Mouse (Mus musculus): ENCODE results near the gene Enox1. TPM values are rescaled to one million over a fixed set of nuclear protein-coding genes. Genes with fewer than 3 reads are reported as not detected.

Enox1 gene
- polyA plus RNA-seq, 1 experiment from 2014 or later: 7.4 TPM

DNA sequence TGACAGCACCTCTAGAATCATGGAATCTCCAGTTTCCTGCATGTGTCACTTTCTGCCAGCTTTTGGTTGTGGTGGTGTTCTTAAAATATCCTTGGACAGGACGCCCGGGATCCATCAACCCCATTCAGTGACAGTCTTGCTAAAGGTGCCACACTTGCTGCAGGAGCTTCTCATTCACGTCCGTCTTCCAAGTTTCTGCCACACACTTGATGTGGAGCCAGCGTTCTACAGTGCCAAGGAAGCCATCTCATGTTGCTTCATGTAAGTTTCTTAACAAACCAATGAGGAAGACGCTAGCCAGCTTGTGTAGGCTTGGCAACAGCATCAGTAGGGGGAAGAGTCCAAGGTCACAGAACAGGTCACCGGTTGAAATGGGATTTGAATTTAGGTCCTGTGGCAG lies 5.1 kb upstream of the Enox1 start:
- Histone ChIP-seq H3K4me1 (ENCODE audit: control insufficient read depth, insufficient read depth, low read length) (no peaks in the 10 kb centered on the region), H3K27me3 (ENCODE audit: control insufficient read depth, insufficient read depth, low read length) (0 out of 2 replicates have a peak, but pooled peaks cover 4% of the 10 kb centered on the region), H3K4me2 (replicated peaks; ENCODE audit: low read depth, low read length) (no peak overlapping the region), H3K9ac (replicated peaks; ENCODE audit: low read depth, low read length) (no peak overlapping the region), H3K36me3 (ENCODE audit: control insufficient read depth, insufficient read depth, low read length) (no peaks in the 10 kb centered on the region), H3K27ac (ENCODE audit: low read length) (no peak overlapping the region), H3K4me3 (ENCODE audit: low read depth, low read length) (no peak overlapping the region), H3K9me3 (ENCODE audit: control insufficient read depth, low read depth, low read length) (no peaks in the 10 kb centered on the region)
- 90% methylated on average over 7 of the region's 7 CpGs for WGBS
- ATAC-seq (ENCODE audit: insufficient number of reproducible peaks, insufficient read depth, low FRiP score, low read depth): no peak

DNA sequence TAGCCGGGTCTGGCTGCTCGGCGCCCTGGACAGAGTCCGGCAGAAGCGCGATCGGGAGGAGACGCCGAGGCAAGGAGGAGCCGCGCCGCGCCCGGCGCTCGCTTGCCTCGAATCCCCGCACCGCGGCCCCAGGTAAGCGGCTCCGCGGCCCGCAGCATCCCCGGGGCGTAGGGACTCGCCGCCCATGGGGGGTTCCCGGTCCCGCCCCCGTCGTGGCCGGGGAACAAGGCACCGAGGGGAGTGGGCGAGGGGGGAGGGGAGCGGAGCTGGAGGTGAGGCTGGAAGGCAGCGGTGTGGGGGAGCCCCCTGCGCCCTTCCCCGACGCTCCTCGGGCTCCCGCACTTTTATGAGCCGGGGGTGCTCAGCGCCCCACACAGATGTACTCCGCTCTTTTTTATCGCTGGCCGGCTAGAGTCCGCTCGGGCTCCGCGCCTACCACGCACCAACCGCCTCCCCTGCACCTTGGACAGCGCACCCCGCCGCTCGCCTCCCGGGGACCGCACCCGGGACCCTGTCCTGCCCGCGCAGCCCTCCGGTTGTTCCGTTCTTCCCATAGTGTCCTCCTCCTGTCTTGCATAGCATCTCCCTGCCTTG lies 445 bp downstream of the Enox1 start:
- under 1% methylated on average over 45 of the region's 64 CpGs for WGBS
- Histone ChIP-seq H3K27me3 (ENCODE audit: control insufficient read depth, insufficient read depth, low read length) (peaks cover 4% of the 10 kb centered on the region; the same call in 1 of the 2 replicates), H3K27ac (ENCODE audit: low read length) (peak overlapping the region; percentile 52; the same call in 1 of the 2 replicates)

DNA sequence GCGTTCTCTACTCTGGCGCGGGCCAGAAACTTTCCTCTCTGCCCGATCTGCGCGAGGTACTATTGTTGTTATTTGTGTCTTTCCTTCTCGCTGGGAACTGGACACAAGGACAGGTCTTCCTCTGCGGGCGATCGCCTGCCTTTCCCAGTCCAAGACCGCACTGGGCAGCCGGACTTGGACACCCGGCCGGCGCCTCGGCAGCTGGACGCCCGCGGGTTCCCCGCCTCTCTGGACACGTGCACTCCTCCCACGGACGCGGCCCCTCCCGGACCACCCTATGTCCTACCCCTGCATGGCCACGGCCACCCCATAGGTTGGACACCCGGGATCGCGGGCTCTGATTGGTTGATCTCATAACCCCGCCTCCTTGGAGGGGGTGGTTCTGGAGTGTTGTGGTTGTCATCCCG lies 945 bp downstream of the Enox1 start:
- Histone ChIP-seq H3K27ac (ENCODE audit: low read length) (no peak overlapping the region), H3K9ac (replicated peaks; ENCODE audit: low read depth, low read length) (peak overlapping the region; percentile 50; the same call in 1 of the 2 replicates), H3K9me3 (ENCODE audit: control insufficient read depth, low read depth, low read length) (no peaks in the 10 kb centered on the region), H3K4me1 (ENCODE audit: control insufficient read depth, insufficient read depth, low read length) (no peaks in the 10 kb centered on the region), H3K4me2 (replicated peaks; ENCODE audit: low read depth, low read length) (peak overlapping the region; percentile 99), H3K27me3 (ENCODE audit: control insufficient read depth, insufficient read depth, low read length) (peaks cover 4% of the 10 kb centered on the region; the same call in 1 of the 2 replicates), H3K4me3 (ENCODE audit: low read depth, low read length) (peak overlapping the region; percentile 73), H3K36me3 (ENCODE audit: control insufficient read depth, insufficient read depth, low read length) (no peaks in the 10 kb centered on the region)
- ATAC-seq (ENCODE audit: insufficient number of reproducible peaks, insufficient read depth, low FRiP score, low read depth): peak; percentile 80
- 1% methylated on average over 31 of the region's 31 CpGs for WGBS

More for the DNA sequence above, 445 bp downstream of the Enox1 start:
- Histone ChIP-seq H3K9ac (replicated peaks; ENCODE audit: low read depth, low read length) (peak overlapping the region; percentile 50), H3K36me3 (ENCODE audit: control insufficient read depth, insufficient read depth, low read length) (no peaks in the 10 kb centered on the region), H3K4me3 (ENCODE audit: low read depth, low read length) (peak overlapping the region; percentile 73), H3K4me2 (replicated peaks; ENCODE audit: low read depth, low read length) (peak overlapping the region; percentile 99), H3K4me1 (ENCODE audit: control insufficient read depth, insufficient read depth, low read length) (no peaks in the 10 kb centered on the region), H3K9me3 (ENCODE audit: control insufficient read depth, low read depth, low read length) (no peaks in the 10 kb centered on the region)
- peak; percentile 64; the same call in 1 of the 2 replicates for ATAC-seq (ENCODE audit: insufficient number of reproducible peaks, insufficient read depth, low FRiP score, low read depth)

DNA sequence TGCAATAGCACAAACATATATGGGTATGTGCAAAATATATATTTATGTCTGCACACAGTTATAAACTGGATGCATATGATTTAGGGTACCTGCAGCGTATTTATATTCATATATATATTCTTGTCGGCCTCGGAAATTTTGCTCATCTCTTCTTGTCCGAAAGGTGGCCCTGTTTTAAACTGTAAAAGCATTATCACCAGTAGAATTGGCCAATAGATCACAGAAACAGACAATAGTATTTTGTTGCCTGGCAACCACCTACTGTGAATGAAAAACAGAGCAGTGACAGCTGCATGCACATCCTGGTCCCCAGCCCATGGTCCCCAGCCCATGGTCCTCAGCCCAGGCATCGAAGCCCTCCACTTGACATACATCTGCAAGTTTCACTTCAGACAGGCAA lies 2.8 kb downstream of the Enox1 start:
- no peak overlapping the region for H3K4me2 ChIP-seq (replicated peaks; ENCODE audit: low read depth, low read length)
- no peak overlapping the region for H3K27ac ChIP-seq (ENCODE audit: low read length)
- peaks cover 4% of the 10 kb centered on the region; the same call in 1 of the 2 replicates for H3K27me3 ChIP-seq (ENCODE audit: control insufficient read depth, insufficient read depth, low read length)
- H3K36me3 ChIP-seq (ENCODE audit: control insufficient read depth, insufficient read depth, low read length): no peaks in the 10 kb centered on the region
- 74% methylated on average over 5 of the region's 5 CpGs for WGBS
- no peaks in the 10 kb centered on the region for H3K9me3 ChIP-seq (ENCODE audit: control insufficient read depth, low read depth, low read length)
- no peak overlapping the region for H3K4me3 ChIP-seq (ENCODE audit: low read depth, low read length)
- no peaks in the 10 kb centered on the region for H3K4me1 ChIP-seq (ENCODE audit: control insufficient read depth, insufficient read depth, low read length)
- ATAC-seq (ENCODE audit: insufficient number of reproducible peaks, insufficient read depth, low FRiP score, low read depth): no peak
- no peak overlapping the region for H3K9ac ChIP-seq (replicated peaks; ENCODE audit: low read depth, low read length)

DNA sequence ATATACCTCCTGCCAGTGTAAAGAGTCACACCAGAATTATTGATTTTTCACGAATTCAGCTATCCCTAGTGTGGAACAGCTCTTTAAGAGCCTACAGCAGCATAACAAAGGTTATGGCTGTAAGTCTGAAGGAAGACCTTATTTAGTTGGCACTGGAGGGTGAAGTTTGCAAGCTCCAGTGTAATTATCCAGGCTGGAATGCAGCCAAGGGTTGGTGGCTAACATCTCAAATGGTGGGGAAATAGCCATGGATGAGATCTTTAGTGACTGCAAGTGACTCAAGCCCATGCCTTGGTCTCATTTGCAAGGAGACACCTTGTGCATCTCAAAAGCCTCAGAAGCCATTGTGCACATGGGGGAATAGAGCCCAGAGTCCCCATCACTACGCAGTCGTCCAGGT lies 5.9 kb downstream of the Enox1 start:
- H3K27me3 ChIP-seq (ENCODE audit: control insufficient read depth, insufficient read depth, low read length): no peaks in the 10 kb centered on the region; the same call in 1 of the 2 replicates
- H3K9me3 ChIP-seq (ENCODE audit: control insufficient read depth, low read depth, low read length): no peaks in the 10 kb centered on the region
- no peaks in the 10 kb centered on the region for H3K4me1 ChIP-seq (ENCODE audit: control insufficient read depth, insufficient read depth, low read length)
- no peaks in the 10 kb centered on the region for H3K36me3 ChIP-seq (ENCODE audit: control insufficient read depth, insufficient read depth, low read length)
- H3K27ac ChIP-seq (ENCODE audit: low read length): no peak overlapping the region
- ATAC-seq (ENCODE audit: insufficient number of reproducible peaks, insufficient read depth, low FRiP score, low read depth): no peak
- H3K4me3 ChIP-seq (ENCODE audit: low read depth, low read length): no peak overlapping the region
- H3K9ac ChIP-seq (replicated peaks; ENCODE audit: low read depth, low read length): no peak overlapping the region
- no peak overlapping the region for H3K4me2 ChIP-seq (replicated peaks; ENCODE audit: low read depth, low read length)
- 81% methylated on average over 3 of the region's 3 CpGs for WGBS

DNA sequence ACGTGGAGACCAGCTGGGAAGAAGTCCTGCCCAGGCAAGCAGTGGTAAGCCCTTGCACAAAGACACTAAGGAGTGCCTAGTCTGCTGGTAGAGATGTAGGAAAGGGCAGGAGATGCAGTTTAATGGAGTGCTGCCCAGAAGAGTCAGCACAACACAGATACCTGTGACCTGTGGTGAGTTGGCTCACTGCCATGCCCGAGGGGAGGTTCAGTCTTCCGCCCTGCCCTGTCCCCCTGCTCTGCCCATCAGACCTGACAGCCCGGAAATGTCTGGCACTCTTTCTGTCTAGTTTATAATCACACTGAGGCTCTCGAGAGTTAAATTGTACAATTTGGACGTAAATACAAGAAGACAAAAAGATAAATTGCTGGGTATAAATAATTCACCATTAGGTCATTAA lies 7.8 kb downstream of the Enox1 start:
- no peak overlapping the region for H3K9ac ChIP-seq (replicated peaks; ENCODE audit: low read depth, low read length)
- H3K9me3 ChIP-seq (ENCODE audit: control insufficient read depth, low read depth, low read length): no peaks in the 10 kb centered on the region
- no peaks in the 10 kb centered on the region for H3K4me1 ChIP-seq (ENCODE audit: control insufficient read depth, insufficient read depth, low read length)
- H3K4me2 ChIP-seq (replicated peaks; ENCODE audit: low read depth, low read length): no peak overlapping the region
- 64% methylated on average over 6 of the region's 6 CpGs for WGBS
- H3K27ac ChIP-seq (ENCODE audit: low read length): no peak overlapping the region
- H3K27me3 ChIP-seq (ENCODE audit: control insufficient read depth, insufficient read depth, low read length): no peaks in the 10 kb centered on the region
- ATAC-seq (ENCODE audit: insufficient number of reproducible peaks, insufficient read depth, low FRiP score, low read depth): no peak
- H3K4me3 ChIP-seq (ENCODE audit: low read depth, low read length): no peak overlapping the region
- no peaks in the 10 kb centered on the region for H3K36me3 ChIP-seq (ENCODE audit: control insufficient read depth, insufficient read depth, low read length)

DNA sequence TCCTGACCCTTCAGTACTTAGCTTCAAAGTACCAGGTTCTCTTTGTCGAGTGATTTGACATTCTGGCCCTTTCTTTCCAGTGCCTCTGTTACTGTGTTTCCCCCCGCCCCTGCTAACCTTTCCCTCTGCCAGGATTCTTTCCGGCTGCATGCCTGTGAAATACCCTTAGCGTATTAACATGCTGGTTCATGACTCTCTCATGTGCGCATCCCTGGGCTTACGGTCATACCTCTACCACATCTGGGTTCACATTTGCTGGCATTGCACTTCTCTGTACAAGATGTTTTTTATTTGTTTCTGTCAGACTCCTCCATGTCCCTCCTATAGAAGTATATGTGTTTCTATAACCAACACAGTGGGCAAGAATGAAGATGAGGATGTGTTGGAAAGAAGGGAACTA lies 11.6 kb downstream of the Enox1 start:
- H3K4me1 ChIP-seq (ENCODE audit: control insufficient read depth, insufficient read depth, low read length): no peaks in the 10 kb centered on the region
- H3K27ac ChIP-seq (ENCODE audit: low read length): no peak overlapping the region
- no peaks in the 10 kb centered on the region for H3K36me3 ChIP-seq (ENCODE audit: control insufficient read depth, insufficient read depth, low read length)
- no peak overlapping the region for H3K4me2 ChIP-seq (replicated peaks; ENCODE audit: low read depth, low read length)
- ATAC-seq (ENCODE audit: insufficient number of reproducible peaks, insufficient read depth, low FRiP score, low read depth): no peak
- 90% methylated on average over 6 of the region's 6 CpGs for WGBS
- no peak overlapping the region for H3K9ac ChIP-seq (replicated peaks; ENCODE audit: low read depth, low read length)
- no peaks in the 10 kb centered on the region for H3K27me3 ChIP-seq (ENCODE audit: control insufficient read depth, insufficient read depth, low read length)
- H3K4me3 ChIP-seq (ENCODE audit: low read depth, low read length): no peak overlapping the region
- no peaks in the 10 kb centered on the region for H3K9me3 ChIP-seq (ENCODE audit: control insufficient read depth, low read depth, low read length)

DNA sequence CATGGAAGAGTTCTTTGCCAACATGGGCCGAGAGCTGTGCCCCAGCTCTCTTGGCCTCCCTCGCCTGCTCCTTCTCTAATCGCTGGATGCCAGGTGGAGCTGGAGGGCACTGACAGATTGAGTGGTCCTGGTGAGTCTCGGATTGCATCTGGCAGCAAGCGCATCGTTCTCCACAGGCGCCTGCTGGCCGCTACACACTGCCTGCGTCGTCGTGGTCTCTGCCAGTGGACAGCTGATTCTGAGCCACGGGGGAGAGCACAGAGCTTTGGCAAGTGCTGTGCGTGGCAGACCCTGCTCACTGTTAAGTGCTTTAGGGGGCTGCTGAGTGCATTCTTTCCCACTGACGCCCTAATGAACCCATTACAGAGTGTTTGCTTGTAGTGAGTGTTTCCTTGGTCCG lies 17.9 kb downstream of the Enox1 start:
- no peak for ATAC-seq (ENCODE audit: insufficient number of reproducible peaks, insufficient read depth, low FRiP score, low read depth)
- H3K9me3 ChIP-seq (ENCODE audit: control insufficient read depth, low read depth, low read length): no peaks in the 10 kb centered on the region
- no peak overlapping the region for H3K4me2 ChIP-seq (replicated peaks; ENCODE audit: low read depth, low read length)
- no peak overlapping the region for H3K27ac ChIP-seq (ENCODE audit: low read length)
- no peak overlapping the region for H3K4me3 ChIP-seq (ENCODE audit: low read depth, low read length)
- 63% methylated on average over 15 of the region's 15 CpGs for WGBS
- no peaks in the 10 kb centered on the region for H3K36me3 ChIP-seq (ENCODE audit: control insufficient read depth, insufficient read depth, low read length)
- no peaks in the 10 kb centered on the region for H3K27me3 ChIP-seq (ENCODE audit: control insufficient read depth, insufficient read depth, low read length)
- no peaks in the 10 kb centered on the region for H3K4me1 ChIP-seq (ENCODE audit: control insufficient read depth, insufficient read depth, low read length)
- no peak overlapping the region for H3K9ac ChIP-seq (replicated peaks; ENCODE audit: low read depth, low read length)

DNA sequence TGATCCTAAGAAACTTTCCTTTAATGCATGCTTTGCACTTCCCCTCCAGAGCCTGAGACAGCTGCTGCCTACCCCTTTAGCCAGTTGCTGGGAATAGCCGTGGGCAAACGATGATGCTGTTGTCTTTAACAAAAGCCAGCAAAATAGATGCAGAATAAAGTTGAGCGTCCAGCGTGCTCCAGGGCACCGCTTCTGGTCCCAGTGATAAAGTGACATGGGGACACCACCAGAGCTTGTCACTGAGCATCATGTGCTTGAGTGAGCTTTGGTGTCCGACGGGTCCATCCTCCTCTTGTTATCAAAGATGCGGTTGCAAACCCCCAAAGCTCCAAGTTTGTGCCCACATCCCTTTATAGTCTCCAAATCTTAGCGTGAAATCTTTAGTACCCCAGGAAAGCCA lies 18.4 kb downstream of the Enox1 start:
- ATAC-seq (ENCODE audit: insufficient number of reproducible peaks, insufficient read depth, low FRiP score, low read depth): no peak
- Histone ChIP-seq H3K27me3 (ENCODE audit: control insufficient read depth, insufficient read depth, low read length) (no peaks in the 10 kb centered on the region), H3K4me1 (ENCODE audit: control insufficient read depth, insufficient read depth, low read length) (no peaks in the 10 kb centered on the region), H3K27ac (ENCODE audit: low read length) (no peak overlapping the region), H3K36me3 (ENCODE audit: control insufficient read depth, insufficient read depth, low read length) (no peaks in the 10 kb centered on the region), H3K9ac (replicated peaks; ENCODE audit: low read depth, low read length) (no peak overlapping the region), H3K4me3 (ENCODE audit: low read depth, low read length) (no peak overlapping the region), H3K4me2 (replicated peaks; ENCODE audit: low read depth, low read length) (no peak overlapping the region), H3K9me3 (ENCODE audit: control insufficient read depth, low read depth, low read length) (no peaks in the 10 kb centered on the region)
- 91% methylated on average over 9 of the region's 9 CpGs for WGBS

Data from stomach, embryonic 14.5 days (tissue).